Mouse (Mus musculus) liver (tissue): Measurements from ENCODE around the gene Chad.

Experiments
- DNase-seq: peaks from one replicate; pipeline ENCODE4 v3.0.0-alpha.2; 2020; ENCODE audit warnings: mixed read lengths

The Chad gene

DNA sequence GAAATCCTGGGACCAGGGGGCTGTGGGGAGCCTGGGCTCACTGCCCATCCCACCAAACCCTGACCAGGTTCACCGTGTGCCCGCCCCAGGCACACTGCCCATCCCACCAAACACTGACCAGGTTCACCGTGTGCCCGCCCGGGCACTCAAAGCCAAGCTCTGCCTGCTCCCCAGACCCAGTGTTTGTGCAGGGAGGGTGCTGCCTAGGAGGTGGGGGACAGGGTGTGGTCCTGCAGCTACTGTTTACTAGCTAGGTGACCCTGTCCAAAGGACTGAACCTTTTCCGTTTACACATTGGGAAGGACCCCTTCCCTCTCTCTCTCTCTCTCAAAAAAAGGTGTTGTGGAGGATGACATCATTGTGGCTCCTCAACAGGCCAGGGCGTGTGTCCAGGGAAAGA is 2.5 kb downstream of the Chad start:
- no peak for DNase-seq

DNA sequence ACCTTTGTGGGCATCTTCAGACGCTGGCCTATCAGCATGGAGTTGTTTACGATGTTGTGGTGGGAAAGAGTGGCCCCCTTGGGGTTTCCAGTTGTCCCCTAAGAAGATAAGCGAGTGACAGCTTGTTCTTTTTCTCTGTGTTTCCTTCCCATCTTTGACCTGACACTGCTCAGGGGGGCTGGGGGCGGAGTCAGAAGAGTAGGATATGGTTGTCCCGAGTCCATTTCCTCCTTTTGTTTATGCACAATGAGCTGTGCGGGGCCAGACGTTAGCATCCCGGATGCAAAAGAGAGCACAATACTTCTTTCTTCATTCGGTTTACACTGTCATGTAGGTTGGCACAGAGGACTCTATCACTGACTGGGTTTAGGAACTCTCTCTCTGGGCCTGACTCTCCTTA is 5.8 kb downstream of the Chad start:
- peak; percentile 30 for DNase-seq

DNA sequence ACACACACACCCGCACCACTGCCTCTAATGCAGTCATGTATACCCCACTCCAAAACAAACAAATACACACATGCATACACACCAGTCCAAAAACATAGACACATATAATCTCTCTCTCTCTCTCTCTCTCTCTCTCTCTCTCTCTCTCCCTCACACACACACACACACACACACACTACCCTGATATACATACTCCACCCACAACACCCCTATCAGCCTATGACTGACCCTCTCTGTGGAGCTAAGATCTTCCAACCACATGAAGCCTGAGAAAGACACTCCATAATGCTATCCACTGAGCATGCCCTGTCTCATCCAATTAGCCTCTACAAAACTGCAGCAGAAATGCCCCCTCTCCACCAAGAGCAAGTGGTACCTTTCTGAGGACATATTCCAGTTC is 7.0 kb downstream of the Chad start:
- DNase-seq = no peak

DNA sequence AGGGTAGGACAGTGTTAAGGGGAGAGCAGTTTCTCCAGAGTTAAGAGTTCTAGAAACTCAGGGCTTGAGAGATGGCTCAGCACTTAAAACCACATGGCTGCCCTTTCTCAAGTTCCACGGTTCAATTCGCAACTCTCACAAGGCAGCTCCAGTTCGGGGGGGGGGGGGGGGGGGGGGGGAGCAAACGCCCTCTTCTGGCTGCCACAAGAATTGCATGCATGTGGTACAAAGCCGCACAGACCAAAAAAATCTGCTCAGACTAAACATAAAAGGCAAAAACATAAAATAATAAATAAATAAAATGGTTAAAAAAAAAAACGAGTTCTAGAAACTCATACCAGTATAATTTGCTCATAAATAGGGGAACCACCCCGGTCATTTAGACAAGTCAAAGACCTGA is 9.7 kb downstream of the Chad start:
- DNase-seq = no peak

DNA sequence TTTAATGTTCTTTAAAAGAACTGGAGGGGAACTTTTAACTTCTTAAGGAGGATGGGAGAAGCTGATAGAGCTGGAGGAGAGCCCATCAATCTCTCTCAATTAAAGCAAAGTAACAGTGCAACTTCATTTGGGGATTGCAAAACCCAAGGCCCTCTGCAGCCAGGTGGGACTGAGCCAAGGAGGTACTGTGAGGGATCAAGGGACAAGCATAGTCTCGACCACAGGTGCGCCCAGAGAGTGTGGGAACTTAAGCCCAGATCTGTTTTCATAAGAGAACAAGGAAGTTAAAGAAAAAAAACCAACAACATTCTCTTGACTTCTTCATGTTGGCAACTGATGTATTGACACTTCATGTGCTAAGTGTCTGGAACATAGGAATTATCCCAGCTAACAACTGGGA is 10.2 kb downstream of the Chad start:
- DNase-seq = no peak

DNA sequence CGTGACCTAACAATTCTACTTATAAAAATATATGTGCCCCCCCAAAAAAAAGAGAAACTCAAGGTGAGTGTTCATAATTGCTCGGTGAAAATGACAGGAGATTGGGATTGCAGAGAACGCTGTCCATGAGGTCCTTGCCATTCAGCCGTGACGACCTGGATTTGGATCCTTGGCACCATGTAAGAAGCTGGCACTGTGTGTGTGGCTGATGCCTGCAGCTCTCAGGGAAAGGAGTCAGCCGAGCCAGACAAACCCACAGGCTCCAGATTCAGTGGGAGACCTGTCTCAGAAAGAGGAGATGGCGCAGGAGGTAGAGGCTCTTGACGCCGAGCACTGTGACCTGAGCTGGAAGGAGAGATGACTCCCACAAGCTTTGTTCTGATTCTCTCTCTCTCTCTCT is 11.5 kb downstream of the Chad start:
- DNase-seq = no peak

DNA sequence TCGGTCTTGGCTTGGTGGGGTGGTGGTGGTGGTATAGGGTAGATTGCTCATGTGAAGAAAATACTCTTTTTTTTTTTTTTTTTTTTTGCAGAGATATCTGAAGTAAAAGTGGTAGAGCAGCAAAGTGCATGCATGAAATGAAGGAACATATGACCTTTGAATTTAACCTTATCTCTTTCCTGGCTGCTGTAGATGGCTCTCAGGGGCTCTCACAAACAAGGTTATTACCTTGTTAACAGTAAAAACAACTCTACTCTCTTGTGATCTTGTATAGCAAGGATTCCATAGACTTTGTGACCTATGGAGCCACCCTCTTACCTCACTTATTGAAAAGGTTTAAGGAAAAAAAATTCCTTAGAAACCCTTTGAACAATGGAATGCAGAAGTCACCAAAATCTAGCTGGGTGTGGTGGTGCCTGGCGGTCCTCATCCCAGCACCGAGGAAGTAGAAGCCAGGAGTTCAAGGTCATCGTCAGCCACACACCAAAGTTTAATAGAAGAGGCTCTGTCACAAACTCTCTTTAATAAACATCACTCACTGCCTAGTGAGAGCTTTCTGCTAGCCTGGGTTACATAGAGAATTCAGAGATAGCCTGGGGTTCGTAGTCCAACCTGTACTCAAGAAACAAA is 15.4 kb downstream of the Chad start:
- no peak for DNase-seq

DNA sequence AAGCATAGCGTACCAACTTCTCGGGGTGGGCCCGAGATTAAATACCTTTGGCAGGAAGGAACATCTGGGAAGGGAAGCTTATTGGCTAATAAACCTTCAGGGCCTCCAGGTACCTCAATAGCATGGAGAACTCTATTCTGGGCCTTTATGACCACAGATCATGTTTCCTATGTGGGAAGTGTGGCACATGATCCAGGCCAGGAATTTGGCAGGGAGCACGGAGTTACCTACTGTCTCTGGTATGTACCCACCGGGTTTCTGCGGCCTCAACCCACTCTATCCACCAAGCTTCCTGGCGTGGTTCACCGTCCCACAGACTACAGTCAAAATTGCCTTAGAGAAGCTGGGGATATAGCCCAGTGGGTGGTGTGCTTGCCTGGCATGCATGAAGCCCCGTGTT is 20.2 kb downstream of the Chad start:
- DNase-seq = no peak

DNA sequence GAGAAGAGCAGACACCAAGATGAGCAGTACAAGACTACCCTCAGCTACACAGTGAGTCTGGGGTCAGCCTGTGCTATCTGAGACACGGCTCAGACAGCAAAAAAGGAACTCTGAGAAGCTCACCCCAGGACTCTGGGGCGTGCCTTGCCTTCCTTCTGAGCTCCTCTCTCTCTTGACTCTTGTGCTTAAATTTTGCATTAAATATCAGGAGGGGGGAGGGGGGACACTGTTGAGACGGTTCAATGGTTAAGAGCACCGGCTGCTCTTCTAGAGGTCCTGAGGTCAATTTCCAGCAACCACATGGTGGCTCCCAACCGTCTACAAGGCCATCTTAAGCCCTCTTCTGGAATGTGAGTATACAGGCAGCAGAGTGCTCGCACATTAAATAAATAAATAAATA is 22.7 kb downstream of the Chad start:
- DNase-seq = no peak

DNA sequence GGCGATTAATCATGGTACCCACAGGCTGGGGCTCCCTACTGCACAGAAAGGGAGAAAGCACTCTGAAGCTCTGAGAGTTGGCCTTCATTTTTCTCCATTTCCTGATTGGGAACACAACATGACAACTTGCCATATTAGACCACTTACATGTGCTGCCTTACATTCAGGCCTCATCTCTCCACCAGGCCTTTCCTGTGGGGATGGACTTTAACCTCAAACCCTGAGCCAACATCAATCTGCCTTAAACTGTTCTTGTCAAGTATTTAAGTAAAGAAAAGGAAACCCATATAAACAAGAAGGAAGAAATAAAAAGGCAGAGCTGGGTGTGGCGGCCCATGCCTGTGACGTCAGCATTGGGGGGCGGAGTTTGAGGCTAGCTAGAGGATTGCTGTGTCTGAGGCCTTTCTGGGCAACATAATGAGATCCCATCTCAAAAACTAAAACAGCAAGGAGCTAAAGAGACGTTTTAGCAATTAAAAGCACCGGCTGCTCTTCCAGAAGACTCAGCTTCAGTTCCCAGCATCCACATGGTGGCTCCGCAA is 31.5 kb downstream of the Chad start:
- peak; percentile 61 for DNase-seq

DNA sequence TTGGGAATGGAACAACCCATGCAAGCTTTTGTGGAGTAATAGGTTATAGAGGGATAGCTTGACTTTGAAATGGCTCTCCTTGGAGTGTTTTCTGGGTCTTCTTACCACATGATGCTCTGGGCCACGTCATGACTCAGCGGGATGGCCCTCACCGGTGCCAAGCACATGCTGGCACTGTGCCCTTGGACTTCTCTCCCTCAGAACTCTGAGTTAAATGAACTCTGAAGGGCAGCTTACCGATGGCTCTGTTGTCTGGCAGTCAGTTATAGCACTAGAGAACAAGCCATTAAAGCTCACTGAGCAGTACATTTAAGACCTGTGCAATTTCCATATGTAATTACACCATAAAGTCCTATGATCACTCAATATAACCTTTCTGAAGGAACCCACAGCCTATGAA is 32.5 kb downstream of the Chad start:
- DNase-seq = no peak

DNA sequence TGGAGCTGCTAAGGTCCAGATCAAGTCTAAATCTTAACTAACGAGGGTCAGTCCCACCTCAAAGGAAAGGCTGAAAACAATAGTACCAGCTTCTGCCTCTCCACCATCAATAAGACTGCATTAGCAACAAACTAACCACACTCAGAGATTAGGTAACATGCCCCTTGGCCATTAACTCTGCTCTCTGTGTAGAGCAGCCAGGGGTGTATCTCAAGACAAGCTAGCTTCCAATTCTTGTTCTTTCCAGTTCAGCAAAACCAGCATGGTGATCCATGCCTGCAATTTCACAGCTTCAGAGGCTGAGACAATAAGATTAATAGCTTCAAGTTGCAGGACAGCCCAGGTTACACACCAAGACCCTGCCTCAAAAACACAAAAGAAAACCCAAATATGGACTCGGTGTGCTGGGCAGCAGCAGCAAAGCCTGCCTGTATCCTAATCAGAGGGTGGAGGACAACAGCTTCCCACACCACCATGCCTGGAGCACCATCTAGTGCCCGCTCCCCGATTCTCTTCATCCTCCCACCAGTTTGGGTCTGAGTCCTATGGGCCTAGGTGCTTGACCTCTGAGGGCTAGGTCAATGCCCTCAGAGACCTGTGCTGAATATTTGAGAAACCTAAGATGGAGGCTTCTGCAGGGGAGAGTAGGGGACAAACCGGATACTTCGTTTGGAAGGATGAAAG is 33.7 kb downstream of the Chad start:
- DNase-seq = no peak

DNA sequence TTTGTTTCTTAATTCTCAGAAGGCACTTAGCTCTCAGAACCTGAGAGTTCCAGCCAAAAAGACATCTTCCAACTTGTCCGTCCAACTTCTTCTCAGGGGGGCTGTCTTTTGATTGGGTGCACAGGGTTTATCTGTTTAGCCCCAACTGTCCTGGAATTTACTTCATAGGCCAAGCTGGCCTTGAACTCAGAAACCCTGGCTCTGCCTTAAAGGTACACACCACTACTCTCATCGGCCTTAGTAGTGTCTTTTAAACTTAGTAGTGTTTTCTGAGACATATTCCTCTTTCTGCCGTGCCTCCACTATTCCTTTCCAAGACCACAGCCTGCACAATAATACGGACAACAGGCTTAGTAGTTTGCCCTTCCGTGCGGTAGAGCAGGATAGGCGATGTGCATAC is 35.6 kb downstream of the Chad start:
- no peak for DNase-seq

DNA sequence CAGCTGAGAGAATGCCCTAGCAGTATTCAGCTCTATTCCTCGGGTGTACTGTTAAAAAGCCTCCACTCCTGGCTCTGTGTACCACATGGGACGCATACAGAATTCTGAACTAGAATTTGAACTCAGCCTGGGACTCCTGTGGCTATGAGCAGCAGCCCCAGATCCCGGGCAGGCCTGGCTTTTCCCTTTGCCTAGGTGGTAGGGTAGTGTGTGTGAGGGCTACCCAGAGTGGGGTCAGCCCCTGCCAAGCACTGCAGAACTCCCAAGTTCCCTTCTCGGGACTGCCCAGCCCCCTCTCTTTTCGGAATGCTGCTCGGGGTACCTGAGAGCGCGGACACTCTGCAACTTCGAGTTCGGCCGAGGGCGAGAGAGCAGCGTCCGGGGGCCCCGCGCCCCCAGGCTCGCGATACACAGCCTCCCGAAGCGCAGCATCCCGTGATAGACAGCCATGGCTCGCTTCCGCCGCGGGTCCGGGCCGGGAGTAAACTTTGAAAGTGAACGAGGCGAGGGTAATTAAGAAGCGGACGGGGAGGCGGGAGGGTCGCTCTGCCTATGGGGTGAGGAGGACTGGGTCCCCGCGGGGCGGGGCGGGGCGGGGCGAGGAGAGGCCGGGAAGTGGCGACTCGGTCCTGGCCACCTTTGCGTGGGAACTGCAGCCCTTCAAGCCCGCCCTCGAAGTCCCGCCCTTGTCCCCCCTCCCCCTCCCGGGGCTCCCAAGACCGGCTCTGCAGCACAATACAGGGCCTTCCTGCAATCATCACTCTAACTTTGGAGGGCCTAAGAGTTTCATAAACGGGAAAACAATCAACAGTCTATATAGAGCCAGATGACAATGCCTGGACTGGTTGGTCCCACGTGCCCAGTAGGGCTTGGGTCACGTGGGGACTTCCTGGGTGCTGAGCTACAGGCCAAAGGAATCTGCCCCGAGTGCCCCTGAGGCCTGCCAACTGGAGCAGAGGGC is 36.8 kb downstream of the Chad start, which contains the start of gene Acsf2:
Gene Acsf2 (minus strand): TSS at position 551 of the 961 bp plus-strand sequence.
- DNase-seq = peak; percentile 80

DNA sequence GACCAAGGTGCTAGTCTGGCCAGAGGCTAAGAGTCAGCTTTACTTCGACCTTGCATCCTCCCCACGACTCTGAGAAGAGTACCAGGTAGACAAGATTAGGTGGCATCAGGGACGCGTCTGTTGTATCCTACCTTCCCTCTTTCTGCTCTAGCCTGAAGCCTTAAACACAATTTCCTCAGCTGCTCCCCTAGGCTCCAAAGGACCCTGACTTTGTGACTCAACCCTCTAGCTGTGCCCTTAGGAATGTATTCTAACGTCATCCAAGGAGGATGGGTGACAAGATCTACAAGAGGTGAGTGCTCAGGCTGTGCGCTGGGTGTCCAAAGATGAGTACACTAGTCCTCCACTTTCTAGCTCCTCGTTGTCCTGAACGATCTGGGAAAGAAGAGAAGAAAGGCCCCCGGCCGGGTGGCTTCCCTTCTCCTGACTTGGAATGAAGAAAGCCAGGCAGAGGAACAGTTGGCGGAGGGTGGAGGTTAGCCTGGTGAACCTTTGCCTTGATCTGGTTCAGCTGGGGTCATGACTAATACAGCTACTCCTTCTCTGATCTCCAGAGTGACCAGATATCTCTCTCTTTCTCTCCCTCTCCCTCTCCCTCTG is 37.6 kb downstream of the Chad start:
- DNase-seq = no peak

DNA sequence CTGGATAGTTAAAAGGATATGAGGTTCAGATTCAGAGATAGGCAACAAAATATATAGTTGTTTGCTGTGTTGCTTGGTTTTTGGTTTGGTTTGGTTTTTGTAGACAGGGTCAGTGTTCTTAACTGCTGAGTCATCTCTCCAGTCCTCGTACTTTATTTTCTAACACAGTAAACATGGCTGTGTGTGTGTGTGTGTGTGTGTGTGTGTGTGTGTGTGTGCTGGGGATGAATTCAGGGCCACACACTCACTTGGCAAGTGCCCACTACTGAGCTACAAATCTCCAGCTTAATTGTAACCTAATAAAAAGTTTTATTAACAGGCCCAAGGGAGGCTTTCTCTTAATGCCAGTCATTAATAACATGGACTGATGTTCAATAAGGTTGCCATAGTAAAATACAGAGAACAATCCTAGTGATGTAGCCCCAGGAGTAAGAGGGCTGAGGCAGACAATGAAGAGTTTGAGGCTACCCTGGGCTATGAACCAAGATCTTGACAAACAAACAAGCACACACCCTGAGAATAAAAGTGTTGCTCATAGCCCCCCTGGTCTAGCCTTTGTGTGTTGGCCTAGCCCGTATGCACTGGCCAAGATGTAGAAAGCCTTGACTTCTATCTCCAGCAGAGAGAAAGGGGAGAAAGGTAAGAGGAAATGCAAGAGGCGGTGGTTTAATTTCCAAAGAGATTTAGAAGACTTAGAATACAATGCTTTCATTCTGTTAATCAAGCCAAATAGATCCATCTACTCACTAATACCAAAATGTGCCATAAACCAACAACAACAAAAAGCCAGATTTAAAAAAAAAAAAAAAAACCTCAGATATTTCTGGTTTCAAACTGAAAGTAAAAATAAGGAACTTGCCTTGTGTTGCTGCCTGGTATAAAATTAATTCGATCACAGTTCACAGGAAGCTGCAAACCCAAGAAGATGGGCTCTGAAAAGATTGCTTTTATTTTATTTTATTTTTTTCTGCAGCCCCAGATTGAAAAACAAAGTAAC is 46.2 kb downstream of the Chad start:
- no peak for DNase-seq

DNA sequence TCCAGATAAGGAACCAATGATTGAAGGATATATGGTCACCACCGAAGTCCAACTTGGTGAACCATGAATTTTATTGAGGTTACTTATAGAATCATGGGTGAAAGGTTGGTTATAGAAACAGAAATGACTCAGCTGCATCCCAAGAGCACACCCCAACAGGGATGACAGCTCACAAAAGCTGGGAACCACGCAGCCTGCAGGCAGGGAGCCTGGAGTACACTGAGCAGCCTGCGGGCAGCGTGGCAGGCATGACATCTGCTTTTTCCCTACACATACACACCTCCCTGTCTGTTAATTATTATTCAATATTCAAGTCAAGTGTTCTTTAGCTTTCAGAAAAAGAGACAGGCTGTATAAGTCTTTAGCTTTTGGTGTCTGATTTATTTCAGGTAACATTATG is 49.8 kb downstream of the Chad start:
- DNase-seq = no peak

DNA sequence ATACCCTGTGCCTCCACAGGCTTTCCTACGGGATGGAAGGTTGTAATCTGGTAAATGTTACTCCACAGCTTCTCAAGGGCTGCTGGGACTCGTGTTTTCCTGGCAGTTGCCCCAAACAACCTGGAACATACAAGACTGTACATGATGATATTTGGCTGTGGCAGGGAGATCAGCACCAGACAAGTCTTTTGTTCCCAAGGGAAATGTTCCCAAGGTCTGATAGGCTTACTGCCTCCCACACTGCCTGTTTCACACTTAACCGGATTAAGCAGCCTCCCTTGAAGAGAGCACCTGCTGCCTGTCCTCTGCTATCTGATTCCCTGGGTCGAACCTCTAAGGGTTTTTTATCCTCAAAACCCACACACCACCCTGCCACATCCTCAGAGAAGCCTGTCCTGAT is 50.6 kb downstream of the Chad start:
- no peak for DNase-seq

DNA sequence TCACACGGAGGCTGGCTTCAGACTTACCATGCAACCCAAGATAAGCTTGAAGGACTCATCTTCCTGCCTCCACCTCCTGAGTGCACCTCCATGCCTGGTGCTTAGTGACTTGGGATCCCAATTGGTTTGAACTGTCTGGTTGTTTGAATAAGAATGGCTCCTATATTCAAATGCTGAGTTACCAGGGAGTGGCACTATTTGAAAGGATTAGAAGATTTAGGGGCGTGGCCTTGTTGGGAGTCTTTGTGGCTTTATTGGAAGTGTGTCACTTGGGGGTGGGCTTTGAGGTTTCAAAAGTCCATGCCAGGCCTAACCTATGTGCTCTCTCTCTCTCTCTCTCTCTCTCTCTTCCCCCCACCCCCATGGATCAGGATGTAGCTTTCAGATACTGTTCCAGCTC is 52.8 kb downstream of the Chad start:
- DNase-seq = no peak
